Mouse (Mus musculus) bone marrow, adult 2 months (tissue): ENCODE results near the gene Stxbp6. TPM values are rescaled to one million over a fixed set of nuclear protein-coding genes. Genes with fewer than 3 reads are reported as not detected.

ENCODE experiments used
- H3K27ac ChIP-seq: fragments of 200-500 bp; 2 replicates; pipeline ENCODE4 v1.5.1; 2012; ENCODE audit warnings: low read depth, mild to moderate bottlenecking, control low read depth, inconsistent platforms, low read length; ENCODE audit not compliant: control insufficient read depth, poor library complexity, insufficient read depth
- H3K4me1 ChIP-seq: fragments of 200-500 bp; 2 replicates; pipeline ENCODE4 v1.6.1; 2011; ENCODE audit warnings: low read length; ENCODE audit not compliant: control insufficient read depth, insufficient read depth
- H3K4me3 ChIP-seq: fragments of 200-500 bp; replicated peaks from 2 replicates; pipeline ENCODE3; 2011; ENCODE audit warnings: mild to moderate bottlenecking, low read depth, low read length, control low read depth; ENCODE audit not compliant: control insufficient read depth
- CTCF ChIP-seq: fragments of 200-500 bp; IDR thresholded peaks from 2 replicates; pipeline ENCODE4 v1.5.1; 2011; ENCODE audit warnings: low read length, control low read depth; ENCODE audit not compliant: control insufficient read depth, insufficient read depth
- POLR2A ChIP-seq: fragments of 200-500 bp; IDR thresholded peaks from 2 replicates; pipeline ENCODE4 v1.6.1; 2011; ENCODE audit warnings: low read depth, mild to moderate bottlenecking, control low read depth, low read length, borderline replicate concordance; ENCODE audit not compliant: control insufficient read depth
- WGBS: fragments of 180-500 bp; shearing (Covaris S2); methylation state at CpG from one replicate; pipeline ENCODE4 v1.1.7; 2018; 5-methylcytosine and 5-hydroxymethylcytosine counted together
- polyA plus RNA-seq: library from polyadenylated mRNA; stranded (reverse); fragments of >200 nt; gene quantifications from 2 replicates; pipeline ENCODE4 v1.2.4, GENCODE M21; 2011; ENCODE audit warnings: low replicate concordance; ENCODE audit not compliant: missing spikeins, insufficient read depth, insufficient read length

Gene Stxbp6
- polyA plus RNA-seq, 1 experiment = 1.3 TPM

GRCm38 (mm10) chr12:44865442-44865841 is 209.1 kb downstream of the Stxbp6 start:
- no peak for TF ChIP-seq POLR2A
- no peak for TF ChIP-seq CTCF
- no peaks in the 10 kb centered on the region for H3K4me1 ChIP-seq
- WGBS = 61% methylated on average over 3 of the region's 3 CpGs

GRCm38 (mm10) chr12:44859454-44859853 is 215.1 kb downstream of the Stxbp6 start:
- H3K4me1 ChIP-seq = peaks cover 2% of the 10 kb centered on the region; the same call in 1 of the 2 replicates
- no peak overlapping the region for H3K4me3 ChIP-seq
- 28% methylated on average over 5 of the region's 5 CpGs for WGBS
- no peak for TF ChIP-seq CTCF
- TF ChIP-seq POLR2A = no peak
- H3K27ac ChIP-seq = no peak overlapping the region

More at GRCm38 (mm10) chr12:44865442-44865841, 209.1 kb downstream of the Stxbp6 start:
- H3K27ac ChIP-seq = no peak overlapping the region
- no peak overlapping the region for H3K4me3 ChIP-seq

GRCm38 (mm10) chr12:44858110-44858885 is 216.2 kb downstream of the Stxbp6 start:
- Histone ChIP-seq H3K4me1 (peaks cover 2% of the 10 kb centered on the region; the same call in 1 of the 2 replicates), H3K4me3 (no peak overlapping the region), H3K27ac (no peak overlapping the region)
- TF ChIP-seq CTCF (no peak), POLR2A (no peak)
- WGBS = 12% methylated on average over 4 of the region's 4 CpGs

GRCm38 (mm10) chr12:44852024-44852423 is 222.5 kb downstream of the Stxbp6 start:
- TF ChIP-seq CTCF (no peak), POLR2A (no peak)
- Histone ChIP-seq H3K4me1 (no peaks in the 10 kb centered on the region), H3K27ac (no peak overlapping the region), H3K4me3 (no peak overlapping the region)
- 68% methylated on average over 1 of the region's 1 CpGs for WGBS

GRCm38 (mm10) chr12:44850516-44850915 is 224.0 kb downstream of the Stxbp6 start:
- WGBS = 86% methylated on average over 1 of the region's 1 CpGs
- Histone ChIP-seq H3K4me1 (no peaks in the 10 kb centered on the region), H3K27ac (no peak overlapping the region), H3K4me3 (no peak overlapping the region)
- TF ChIP-seq POLR2A = no peak
- no peak for TF ChIP-seq CTCF

GRCm38 (mm10) chr12:44848483-44849221 is 225.9 kb downstream of the Stxbp6 start:
- WGBS = 35% methylated on average over 3 of the region's 3 CpGs
- TF ChIP-seq CTCF (no peak), POLR2A (no peak)
- no peak overlapping the region for H3K4me3 ChIP-seq
- no peak overlapping the region for H3K27ac ChIP-seq
- no peaks in the 10 kb centered on the region for H3K4me1 ChIP-seq

- no peak for TF ChIP-seq POLR2A
- TF ChIP-seq CTCF = no peak
- H3K4me3 ChIP-seq = no peak overlapping the region
- no peak overlapping the region for H3K27ac ChIP-seq
- H3K4me1 ChIP-seq = no peaks in the 10 kb centered on the region
- 46% methylated on average over 2 of the region's 2 CpGs for WGBS
These were observed 233.9 kb downstream of the Stxbp6 start for GRCm38 (mm10) chr12:44840585-44840984.

- Histone ChIP-seq H3K4me1 (no peaks in the 10 kb centered on the region), H3K27ac (no peak overlapping the region), H3K4me3 (no peak overlapping the region)
- 71% methylated on average over 7 of the region's 7 CpGs for WGBS
- TF ChIP-seq POLR2A = no peak
- TF ChIP-seq CTCF = no peak
These were observed 234.7 kb downstream of the Stxbp6 start for GRCm38 (mm10) chr12:44839594-44840373.
